Mouse (Mus musculus) stomach, embryonic 14.5 days (tissue): ENCODE data around the gene Gm5771. TPM values are rescaled to one million over a fixed set of nuclear protein-coding genes. Genes with fewer than 3 reads are reported as not detected.

Experiments used
- polyA plus RNA-seq: library from polyadenylated mRNA; unstranded; fragments of >200 nt; fragmentation: Nextera tagmentation; extraction: Ambion mirVana; gene quantifications from 2 replicates; pipeline ENCODE4 v1.2.1, GENCODE M21; 2014

Gm5771 gene
- polyA plus RNA-seq, 1 experiment from 2014 or later: not detected

Other genes with a start within 250 kb of the Gm5771 start
- not detected in 2 replicates for gene Try4, start 90.1 kb upstream of the Gm5771 start, polyA plus RNA-seq
- 2.9 TPM in 1 of 2 replicates, not detected in the other for gene Try5, start 75.5 kb upstream of the Gm5771 start, polyA plus RNA-seq
- 5.0 TPM in 1 of 2 replicates, not detected in the other for gene Try10, start 38.3 kb upstream of the Gm5771 start, polyA plus RNA-seq
- 1.2 TPM in 1 of 2 replicates, not detected in the other for gene Prss3, start 14.7 kb upstream of the Gm5771 start, polyA plus RNA-seq
- 1.2 TPM in 1 of 2 replicates, not detected in the other for gene Gm10334, start 53.8 kb downstream of the Gm5771 start, polyA plus RNA-seq
- gene Prss1, start 66.6 kb downstream of the Gm5771 start, polyA plus RNA-seq: 3.3 TPM in 1 of 2 replicates, not detected in the other
- gene Prss2, start 129.4 kb downstream of the Gm5771 start, polyA plus RNA-seq: 6.5 TPM in 1 of 2 replicates, not detected in the other
- gene Ephb6, start 213.1 kb downstream of the Gm5771 start, polyA plus RNA-seq: 11.7 and 11.8 TPM in 2 replicates
- 5.7 and 6.7 TPM in 2 replicates for gene Trpv6, start 244.0 kb downstream of the Gm5771 start, polyA plus RNA-seq